ENCODE assay signal across 10 mouse cellular contexts in genomic region chr7:75859771-75860196, GRCm38 (mm10). TPM values are rescaled to one million over a fixed set of nuclear protein-coding genes. Genes with fewer than 3 reads are reported as not detected.
A peak's percentile ranks its signal among the peaks of the same experiment; 100 is the strongest.
DNase-seq lines count a peak whose midpoint lies in the region; ATAC-seq and TF ChIP-seq lines count a peak whose summit lies in the region.
"Had no signal": no experiment of that assay in that cellular context is flagged by ENCODE, and none has a peak within 500 bp of the region (broad histone marks: within the 10 kb centered on the region; RNA-seq: fewer than 3 reads in every experiment).

No protein-coding gene starts in this region.

- H3K4me2 ChIP-seq in hindbrain, embryonic 15.5 days: no peak overlapping the region

- no peak overlapping the region; the same call in 1 of the 2 replicates for H3K4me3 ChIP-seq in gastrocnemius, adult 2 months
- no peak overlapping the region for H3K4me3 ChIP-seq in cerebellum, adult 2 months (replicated peaks; ENCODE audit: insufficient read depth, low read depth, low read length)
- H3K4me3 ChIP-seq in hindbrain, embryonic 15.5 days: no peak overlapping the region

- H3K9ac ChIP-seq in hindbrain, embryonic 15.5 days: no peak overlapping the region
- H3K9ac ChIP-seq: liver, embryonic 14.5 days had no signal

- TF ChIP-seq POLR2A in cerebellum, adult 2 months (IDR thresholded peaks at IDR 0.05; ENCODE audit: borderline replicate concordance, insufficient read depth, low read length): no peak

- H3K36me3 ChIP-seq in hindbrain, embryonic 15.5 days: no peaks in the 10 kb centered on the region

- no peak for TF ChIP-seq CTCF in gastrocnemius, adult 2 months (IDR thresholded peaks at IDR 0.05)
- TF ChIP-seq CTCF in cerebellum, adult 2 months (IDR thresholded peaks at IDR 0.05; ENCODE audit: borderline replicate concordance, insufficient read depth, low read depth, low read length): no peak

- intact Hi-C loops in gastrocnemius, adult 2 months (cut with DNase I): no loop called here

- DNase-seq in gastrocnemius, adult 2 months: peak; percentile 84
- DNase-seq in gastrocnemius, postnatal 4 days (ENCODE audit: low spot score in 2 of 2): no peak
- DNase-seq in 416B (ENCODE audit: low read depth) (peak; percentile 63), MN1 (ENCODE audit: low spot score) (no peak)
- DNase-seq in cerebellum, adult 2 months: peak; percentile 44 to 70
- DNase-seq in urinary bladder, postnatal 36 days (ENCODE audit: low spot score in 2 of 2): no peak
- DNase-seq: heart, postnatal 14 days had no signal

- peak overlapping the region; percentile 70 for H3K27ac ChIP-seq in gastrocnemius, adult 2 months
- no peak overlapping the region for H3K27ac ChIP-seq in cerebellum, adult 2 months (ENCODE audit: insufficient read depth, low read length)
- H3K27ac ChIP-seq in hindbrain, embryonic 15.5 days (replicated peaks): peak overlapping the region; percentile 17; the same call in 1 of the 2 replicates
- H3K27ac ChIP-seq: liver, embryonic 14.5 days had no signal

- H3K4me1 ChIP-seq in cerebellum, adult 2 months (ENCODE audit: control insufficient read depth, insufficient read depth, low read length): peaks cover 18% of the 10 kb centered on the region
- peaks cover 23% of the 10 kb centered on the region for H3K4me1 ChIP-seq in hindbrain, embryonic 15.5 days (replicated peaks)

- H3K27me3 ChIP-seq in cerebellum, adult 2 months (ENCODE audit: control insufficient read depth, insufficient read depth, low read length): no peaks in the 10 kb centered on the region
- H3K27me3 ChIP-seq in hindbrain, embryonic 15.5 days: no peaks in the 10 kb centered on the region

- no peak for ATAC-seq in hindbrain, embryonic 15.5 days (ENCODE audit: low FRiP score, low read depth)
- ATAC-seq in inflammation-experienced regulatory T-cells, adult 6 months: no peak

- 37% methylated on average over 9 of the region's 9 CpGs for WGBS in cerebellum, adult 2 months
- WGBS in hindbrain, embryonic 15.5 days: 72% methylated on average over 9 of the region's 9 CpGs

- no peaks in the 10 kb centered on the region for H3K9me3 ChIP-seq in hindbrain, embryonic 15.5 days

RNA-seq across cellular contexts. Expression of gene Klhl25, which starts 11.7 kb away (rescaled TPM):
- total RNA-seq in gastrocnemius, adult 2 months (2021): 1 to 10 TPM; 4.0 to 4.6 TPM
- 1 to 10 TPM; 7.3 to 9.8 TPM for total RNA-seq in gastrocnemius, postnatal 4 days (2021)
- polyA plus RNA-seq in cerebellum, adult 2 months (2012; rRNA removed): 8.9 and 9.6 TPM in 2 replicates
- polyA plus RNA-seq in hindbrain, embryonic 15.5 days (2015; fragmentation: Nextera tagmentation; extraction: Ambion mirVana): 26.9 and 32.6 TPM in 2 replicates
- 10 to 100 TPM; 10.0 to 15.1 (median 14.4) TPM for polyA plus RNA-seq in inflammation-experienced regulatory T-cells, adult 6 months (2017; shearing (Covaris generic))

Comparison
In these comparisons a context has a peak if more than half of its experiments do, and no peak if none do; other contexts are left out.
1. DNase-seq: peak in gastrocnemius, adult 2 months (single experiment), 416B (single experiment) and cerebellum, adult 2 months (2 of 2); none in gastrocnemius, postnatal 4 days (0 of 2), MN1 (single experiment) and urinary bladder, postnatal 36 days (0 of 2).